ENCODE assay signal across 10 mouse cellular contexts in the genomic region with DNA sequence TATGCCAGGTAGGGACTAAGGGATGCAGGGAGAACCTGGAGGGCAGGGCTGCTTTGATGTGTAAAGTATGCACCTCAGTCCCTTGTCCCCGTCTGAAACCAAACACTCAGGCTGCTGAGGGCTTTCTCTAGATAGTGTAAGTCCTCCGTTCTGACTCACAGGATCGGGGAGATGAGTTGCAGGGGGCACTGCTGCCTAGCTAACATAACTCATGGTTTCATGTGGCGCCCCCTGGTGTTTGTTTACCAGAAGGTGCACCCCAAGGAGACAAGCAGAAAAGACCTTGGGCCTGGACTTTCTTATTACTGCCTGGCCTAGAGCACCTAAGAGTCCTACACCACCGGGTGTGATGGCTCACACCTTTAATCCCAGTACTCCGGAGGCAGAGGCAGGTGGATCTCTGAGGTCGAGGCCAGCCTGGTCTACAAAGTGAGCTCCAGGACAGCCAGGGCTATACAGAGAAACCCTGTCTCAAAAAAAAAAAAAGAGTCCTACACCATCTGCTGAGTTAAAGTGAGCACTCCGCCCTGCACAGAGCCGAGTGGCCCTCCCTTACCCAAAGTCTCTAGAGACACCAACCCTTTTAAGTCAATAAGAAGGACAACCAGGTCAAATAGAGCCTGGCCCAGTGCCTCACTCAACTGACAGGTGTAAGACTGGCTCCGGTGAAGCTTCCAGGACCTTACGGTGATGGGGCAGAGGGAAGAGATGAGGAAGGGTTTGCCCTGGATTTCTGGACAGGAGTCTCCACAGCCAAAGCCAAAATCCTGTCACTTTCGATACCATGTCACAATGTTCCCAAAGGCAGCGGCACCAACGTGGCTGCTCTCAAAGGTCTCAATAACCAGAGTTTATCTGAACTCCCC. TPM values are rescaled to one million over a fixed set of nuclear protein-coding genes. Genes with fewer than 3 reads are reported as not detected.
DNase-seq lines count a peak whose midpoint lies in the region; ATAC-seq lines count a peak whose summit lies in the region.
"Had no signal": no experiment of that assay in that cellular context is flagged by ENCODE, and none has a peak within 500 bp of the region (broad histone marks: within the 10 kb centered on the region; RNA-seq: fewer than 3 reads in every experiment).

No protein-coding gene starts in this region.

- 54% methylated on average over 14 of the region's 14 CpGs for WGBS in heart, embryonic 12.5 days
- WGBS in lung, embryonic 16.5 days, result 48% methylated on average over 14 of the region's 14 CpGs

- peak; percentile 52; the same call in 1 of the 2 replicates for ATAC-seq in heart, embryonic 12.5 days (ENCODE audit: insufficient number of reproducible peaks, low FRiP score)
- ATAC-seq in erythroid progenitor cell, adult 5-6 weeks (replicated peaks; ENCODE audit: low FRiP score, poor library complexity, severe bottlenecking), result peak; percentile 53
- peak; percentile 29; the same call in 1 of the 2 replicates for ATAC-seq in lung, embryonic 16.5 days (ENCODE audit: low read depth)

- H3K9ac ChIP-seq in heart, embryonic 12.5 days, result no peak overlapping the region
- H3K9ac ChIP-seq in lung, embryonic 16.5 days (ENCODE audit: low read length), result no peak overlapping the region
- H3K9ac ChIP-seq: embryonic facial prominence, embryonic 12.5 days; lung, embryonic 15.5 days had no signal

- no peaks in the 10 kb centered on the region for H3K9me3 ChIP-seq in heart, embryonic 12.5 days (replicated peaks)
- H3K9me3 ChIP-seq in lung, embryonic 16.5 days (ENCODE audit: control insufficient read depth, low read length), result no peaks in the 10 kb centered on the region
- H3K9me3 ChIP-seq: embryonic facial prominence, embryonic 12.5 days; lung, embryonic 15.5 days had no signal

- H3K4me2 ChIP-seq in heart, embryonic 12.5 days, result no peak overlapping the region
- no peak overlapping the region for H3K4me2 ChIP-seq in lung, embryonic 16.5 days (ENCODE audit: low read depth, low read length)
- H3K4me2 ChIP-seq: embryonic facial prominence, embryonic 12.5 days; lung, embryonic 15.5 days had no signal

- intact Hi-C loops in heart, postnatal 25 days (cut with DNase I), result no loop called here

- H3K4me1 ChIP-seq in heart, embryonic 12.5 days (replicated peaks), result peaks cover 8% of the 10 kb centered on the region; the same call in 1 of the 2 replicates
- H3K4me1 ChIP-seq in lung, embryonic 16.5 days (replicated peaks; ENCODE audit: control insufficient read depth, insufficient read depth, low read length), result 0 out of 2 replicates have a peak, but pooled peaks cover 3% of the 10 kb centered on the region
- H3K4me1 ChIP-seq: embryonic facial prominence, embryonic 12.5 days; lung, embryonic 15.5 days had no signal

- H3K27ac ChIP-seq in heart, embryonic 12.5 days (ENCODE audit: poor library complexity, severe bottlenecking), result no peak overlapping the region
- H3K27ac ChIP-seq in lung, embryonic 16.5 days (ENCODE audit: low read length), result no peak overlapping the region
- H3K27ac ChIP-seq: embryonic facial prominence, embryonic 12.5 days; lung, embryonic 15.5 days had no signal

- H3K27me3 ChIP-seq in heart, embryonic 12.5 days (replicated peaks), result peaks cover 3% of the 10 kb centered on the region; the same call in 1 of the 2 replicates
- no peaks in the 10 kb centered on the region; the same call in 1 of the 2 replicates for H3K27me3 ChIP-seq in lung, embryonic 16.5 days (ENCODE audit: control insufficient read depth, insufficient read depth, low read depth, low read length)
- no peaks in the 10 kb centered on the region for H3K27me3 ChIP-seq in splenic B cell, adult 2 months (ENCODE audit: control insufficient read depth, insufficient read depth, low read length, poor library complexity, severe bottlenecking)
- H3K27me3 ChIP-seq: embryonic facial prominence, embryonic 12.5 days; lung, embryonic 15.5 days had no signal

- no peak for DNase-seq in heart, postnatal 25 days (ENCODE audit: low spot score)
- DNase-seq in CD4-positive helper T cell, adult 2 months (ENCODE audit: low read depth, low spot score), result peak; percentile 73
- peak; percentile 40 for DNase-seq in adipocyte (ENCODE audit: low spot score)
- DNase-seq in splenic B cell, adult 2 months (ENCODE audit: low read depth, low spot score), result peak; percentile 84
- no peak for DNase-seq in urinary bladder, postnatal 36 days (ENCODE audit: low spot score in 2 of 2)

- H3K4me3 ChIP-seq in heart, embryonic 12.5 days, result no peak overlapping the region
- H3K4me3 ChIP-seq in lung, embryonic 16.5 days (ENCODE audit: low read length), result no peak overlapping the region
- H3K4me3 ChIP-seq: embryonic facial prominence, embryonic 12.5 days; lung, embryonic 15.5 days had no signal

- H3K36me3 ChIP-seq in heart, embryonic 12.5 days, result no peaks in the 10 kb centered on the region
- H3K36me3 ChIP-seq in lung, embryonic 16.5 days (ENCODE audit: control insufficient read depth, insufficient read depth, low read length), result no peaks in the 10 kb centered on the region
- no peaks in the 10 kb centered on the region for H3K36me3 ChIP-seq in splenic B cell, adult 2 months (ENCODE audit: control insufficient read depth, insufficient read depth, low read length, poor library complexity, severe bottlenecking)
- H3K36me3 ChIP-seq: embryonic facial prominence, embryonic 12.5 days; lung, embryonic 15.5 days had no signal

RNA-seq across cellular contexts. Expression of a gene that starts 0.6 kb away (rescaled TPM):
- 0.11 and 0.13 TPM in 2 replicates for polyA plus RNA-seq in heart, embryonic 12.5 days (2016; fragmentation: Nextera tagmentation; extraction: Ambion mirVana)
- total RNA-seq in heart, postnatal 25 days (2021), result not detected
- total RNA-seq in erythroid progenitor cell, adult 5-6 weeks (2015; ENCODE audit: low replicate concordance), result 407 and 422 TPM in 2 replicates
- 484 and 553 TPM in 2 replicates for total RNA-seq in erythroid progenitor cell, adult 5-6 weeks (2017; ENCODE audit: low replicate concordance)
- 0.08 and 0.38 TPM in 2 replicates for polyA plus RNA-seq in lung, embryonic 16.5 days (2015; fragmentation: Nextera tagmentation; extraction: Ambion mirVana)
- polyA plus RNA-seq: embryonic facial prominence, embryonic 12.5 days; lung, embryonic 15.5 days had no signal

RNA-seq across cellular contexts. Expression of a gene that starts 13.1 kb away (rescaled TPM):
- polyA plus RNA-seq in heart, embryonic 12.5 days (2016; fragmentation: Nextera tagmentation; extraction: Ambion mirVana), result 4.4 and 5.1 TPM in 2 replicates
- 1 to 10 TPM; 3.4 to 4.1 TPM for total RNA-seq in heart, postnatal 25 days (2021)
- total RNA-seq in erythroid progenitor cell, adult 5-6 weeks (2015; ENCODE audit: low replicate concordance), result 79.2 and 83.3 TPM in 2 replicates
- total RNA-seq in erythroid progenitor cell, adult 5-6 weeks (2017; ENCODE audit: low replicate concordance), result 44.4 and 49.4 TPM in 2 replicates
- polyA plus RNA-seq in lung, embryonic 16.5 days (2015; fragmentation: Nextera tagmentation; extraction: Ambion mirVana), result 4.7 and 6.2 TPM in 2 replicates

RNA-seq across cellular contexts. Expression of a gene that starts 21.6 kb away (rescaled TPM):
- polyA plus RNA-seq in heart, embryonic 12.5 days (2016; fragmentation: Nextera tagmentation; extraction: Ambion mirVana), result 208 and 213 TPM in 2 replicates
- total RNA-seq in heart, postnatal 25 days (2021), result 100 to 1,000 TPM; 163 to 167 TPM
- 104 and 109 TPM in 2 replicates for total RNA-seq in erythroid progenitor cell, adult 5-6 weeks (2015; ENCODE audit: low replicate concordance)
- total RNA-seq in erythroid progenitor cell, adult 5-6 weeks (2017; ENCODE audit: low replicate concordance), result 104 and 117 TPM in 2 replicates
- polyA plus RNA-seq in lung, embryonic 16.5 days (2015; fragmentation: Nextera tagmentation; extraction: Ambion mirVana), result 150 and 161 TPM in 2 replicates

RNA-seq across cellular contexts. Expression of a gene that starts 31.6 kb away (rescaled TPM):
- polyA plus RNA-seq in heart, embryonic 12.5 days (2016; fragmentation: Nextera tagmentation; extraction: Ambion mirVana), result 8.5 and 11.6 TPM in 2 replicates
- 1 to 10 TPM; 1.8 to 2.3 TPM for total RNA-seq in heart, postnatal 25 days (2021)
- 265 and 290 TPM in 2 replicates for total RNA-seq in erythroid progenitor cell, adult 5-6 weeks (2015; ENCODE audit: low replicate concordance)
- total RNA-seq in erythroid progenitor cell, adult 5-6 weeks (2017; ENCODE audit: low replicate concordance), result 136 and 409 TPM in 2 replicates
- polyA plus RNA-seq in lung, embryonic 16.5 days (2015; fragmentation: Nextera tagmentation; extraction: Ambion mirVana), result 24.0 and 28.3 TPM in 2 replicates

RNA-seq across cellular contexts. Expression of a gene that starts 37.4 kb away (rescaled TPM):
- 26.5 and 28.4 TPM in 2 replicates for polyA plus RNA-seq in heart, embryonic 12.5 days (2016; fragmentation: Nextera tagmentation; extraction: Ambion mirVana)
- 10 to 100 TPM; 17.1 to 21.3 TPM for total RNA-seq in heart, postnatal 25 days (2021)
- total RNA-seq in erythroid progenitor cell, adult 5-6 weeks (2015; ENCODE audit: low replicate concordance), result 186 and 192 TPM in 2 replicates
- total RNA-seq in erythroid progenitor cell, adult 5-6 weeks (2017; ENCODE audit: low replicate concordance), result 1,299 and 1,489 TPM in 2 replicates
- polyA plus RNA-seq in lung, embryonic 16.5 days (2015; fragmentation: Nextera tagmentation; extraction: Ambion mirVana), result 21.8 and 23.3 TPM in 2 replicates

Comparison
In these comparisons a context has a peak if more than half of its experiments do, and no peak if none do; other contexts are left out.
1. DNase-seq: peak in CD4-positive helper T cell, adult 2 months (single experiment), adipocyte (single experiment) and splenic B cell, adult 2 months (single experiment); none in heart, postnatal 25 days (single experiment) and urinary bladder, postnatal 36 days (0 of 2).
2. RNA of a gene that starts 0.6 kb away (total RNA-seq): 407 to 553 TPM in erythroid progenitor cell, adult 5-6 weeks; not detected in heart, postnatal 25 days; every median in the first group is over 100 times any median in the second.
3. RNA of a gene that starts 13.1 kb away (total RNA-seq): 44.4 to 83.3 TPM in erythroid progenitor cell, adult 5-6 weeks; 3.4 to 4.1 TPM in heart, postnatal 25 days; every median in the first group is over 4 times any median in the second.
4. Peak in every context shown above with its lines, with median percentiles within 50 percentile points of each other: ATAC-seq.